Mouse (Mus musculus) Patski (cell line): ENCODE results near the gene Otogl. TPM values are rescaled to one million over a fixed set of nuclear protein-coding genes. Genes with fewer than 3 reads are reported as not detected.
A peak's percentile ranks its signal among the peaks of the same experiment; 100 is the strongest.

Experiments
- ATAC-seq: fragments of 100-300 bp; one replicate; pipeline ENCODE4 v1.8.0; 2021
- CTCF ChIA-PET: fragments of 350-600 bp; sonication (Branson Sonifier 250); formaldehyde crosslinking; loops from one replicate; lab custom pipeline; 2022; ENCODE audit warnings: inconsistent platforms; lab: Charles Lee
- POLR2A ChIA-PET: fragments of 350-600 bp; sonication (Branson Sonifier 250); formaldehyde crosslinking; loops from one replicate; lab custom pipeline; 2022; ENCODE audit warnings: antibody characterized with exemption, inconsistent platforms; lab: Charles Lee
- DNase-seq: peaks from one replicate; pipeline ENCODE4 v3.0.0-alpha.2; 2011; ENCODE audit warnings: low read depth, low spot score
- H3K27me3 ChIP-seq: fragments of 371-371 bp; one replicate; pipeline ENCODE4 v1.5.1; 2021
- CTCF ChIP-seq: fragments of 100-300 bp; IDR thresholded peaks from one replicate; pipeline ENCODE4 v1.5.1; 2021
- in situ Hi-C: fragments of 300-500 bp; cut with MboI; formaldehyde crosslinking; loops from 3 replicates; pipeline ENCODE4 v1.11.1; 2018; ENCODE audit warnings: low pct_unique_long_range_greater_than_20kb, mixed read lengths
- polyA plus RNA-seq: library from polyadenylated mRNA; unstranded; gene quantifications from one replicate; pipeline ENCODE4 v1.2.3, GENCODE M21; 2021

Gene Otogl
- polyA plus RNA-seq, 1 experiment from 2014 or later = under 0.01 TPM

DNA sequence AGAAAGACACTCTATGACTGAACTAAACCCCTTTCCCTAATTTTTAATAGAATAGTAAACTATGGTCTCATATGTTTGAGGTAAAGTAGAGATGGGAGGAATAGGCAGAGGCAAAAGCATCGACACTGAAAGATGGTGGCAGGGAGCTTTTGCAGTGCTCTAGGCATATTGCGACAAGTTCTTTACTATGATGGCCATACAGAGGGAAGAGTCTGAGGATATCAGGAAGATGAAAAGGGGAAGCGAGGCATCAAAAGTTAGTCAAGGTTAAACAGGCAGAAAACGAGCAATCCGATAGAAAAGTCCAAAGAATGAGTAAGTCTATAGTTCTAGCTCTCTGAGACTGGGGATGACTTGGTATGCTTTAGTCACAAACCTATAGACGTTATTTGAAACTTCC is 27.9 kb upstream of the Otogl start:
- no peak for TF ChIP-seq CTCF
- in situ Hi-C loops = no loop called here
- ChIA-PET CTCF (interaction anchor here (1.3 kb wide), 1 partner anchor 81 kb away, joined by 3 read pairs; no protein-coding TSS in a partner anchor), POLR2A (interaction anchor here (0.6 kb wide), 1 partner anchor 543 kb away, joined by 6 read pairs; no protein-coding TSS in a partner anchor)
- no peaks in the 10 kb centered on the region for H3K27me3 ChIP-seq
- no peak for ATAC-seq
- DNase-seq = no peak

DNA sequence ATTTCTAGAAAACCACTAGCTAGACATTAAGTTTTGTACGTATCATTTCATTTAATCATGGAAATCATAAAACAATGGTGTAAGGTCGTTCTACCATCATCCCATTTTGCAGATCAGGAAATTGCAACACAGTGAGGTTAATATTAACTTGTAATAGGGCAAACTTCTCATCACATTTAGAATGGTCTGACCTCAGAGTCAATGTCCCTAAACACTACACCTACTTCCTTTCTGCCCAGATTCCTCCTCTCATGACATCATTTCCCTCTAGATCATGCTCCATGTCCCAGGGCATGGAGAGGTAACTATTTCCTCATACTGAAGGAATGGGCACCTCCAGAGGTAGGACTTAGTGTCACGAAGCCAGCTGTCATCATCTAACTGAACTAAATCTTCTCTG is 22.1 kb upstream of the Otogl start:
- TF ChIP-seq CTCF = no peak
- ChIA-PET POLR2A (interaction anchor here (0.5 kb wide), 1 partner anchor 179 kb away, joined by 3 read pairs; no protein-coding TSS in a partner anchor), CTCF (interaction anchor here (1.3 kb wide), 1 partner anchor 75 kb away, joined by 4 read pairs; no protein-coding TSS in a partner anchor)
- no peak for DNase-seq
- H3K27me3 ChIP-seq = no peaks in the 10 kb centered on the region
- in situ Hi-C loops = loop anchor here (5.0 kb wide), 2 partner anchors 228 to 513 kb away; partner anchors contain the start of gene Ppp1r12a
- peak; percentile 46 for ATAC-seq

DNA sequence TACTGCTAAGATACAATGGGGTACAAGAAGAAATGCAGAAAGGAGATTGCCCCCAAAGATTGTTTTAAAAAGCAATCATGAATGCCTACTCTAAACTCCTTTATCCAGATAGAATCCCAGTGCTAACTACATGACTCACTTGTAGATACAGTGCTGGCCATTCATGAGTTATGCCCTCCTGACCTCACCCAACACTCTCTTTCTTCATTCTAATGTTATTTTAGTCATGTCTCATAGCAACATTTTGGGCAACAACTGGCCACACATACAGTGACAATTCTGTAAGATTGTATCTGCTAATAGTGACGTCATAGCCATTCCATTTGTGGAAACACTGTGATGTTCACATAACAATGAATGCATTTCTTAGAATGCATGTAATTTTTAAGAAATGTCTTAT is 21.6 kb upstream of the Otogl start:
- ChIA-PET CTCF (interaction anchor here (1.0 to 1.7 kb wide), 4 partner anchors 8 to 232 kb away, joined by 3 to 9 read pairs (median 4); no protein-coding TSS in a partner anchor), POLR2A (no interaction called here)
- no peak for DNase-seq
- ATAC-seq = no peak
- TF ChIP-seq CTCF = no peak
- in situ Hi-C loops = loop anchor here (5.0 kb wide), 2 partner anchors 229 to 514 kb away; partner anchors contain the start of gene Ppp1r12a
- H3K27me3 ChIP-seq = no peaks in the 10 kb centered on the region

DNA sequence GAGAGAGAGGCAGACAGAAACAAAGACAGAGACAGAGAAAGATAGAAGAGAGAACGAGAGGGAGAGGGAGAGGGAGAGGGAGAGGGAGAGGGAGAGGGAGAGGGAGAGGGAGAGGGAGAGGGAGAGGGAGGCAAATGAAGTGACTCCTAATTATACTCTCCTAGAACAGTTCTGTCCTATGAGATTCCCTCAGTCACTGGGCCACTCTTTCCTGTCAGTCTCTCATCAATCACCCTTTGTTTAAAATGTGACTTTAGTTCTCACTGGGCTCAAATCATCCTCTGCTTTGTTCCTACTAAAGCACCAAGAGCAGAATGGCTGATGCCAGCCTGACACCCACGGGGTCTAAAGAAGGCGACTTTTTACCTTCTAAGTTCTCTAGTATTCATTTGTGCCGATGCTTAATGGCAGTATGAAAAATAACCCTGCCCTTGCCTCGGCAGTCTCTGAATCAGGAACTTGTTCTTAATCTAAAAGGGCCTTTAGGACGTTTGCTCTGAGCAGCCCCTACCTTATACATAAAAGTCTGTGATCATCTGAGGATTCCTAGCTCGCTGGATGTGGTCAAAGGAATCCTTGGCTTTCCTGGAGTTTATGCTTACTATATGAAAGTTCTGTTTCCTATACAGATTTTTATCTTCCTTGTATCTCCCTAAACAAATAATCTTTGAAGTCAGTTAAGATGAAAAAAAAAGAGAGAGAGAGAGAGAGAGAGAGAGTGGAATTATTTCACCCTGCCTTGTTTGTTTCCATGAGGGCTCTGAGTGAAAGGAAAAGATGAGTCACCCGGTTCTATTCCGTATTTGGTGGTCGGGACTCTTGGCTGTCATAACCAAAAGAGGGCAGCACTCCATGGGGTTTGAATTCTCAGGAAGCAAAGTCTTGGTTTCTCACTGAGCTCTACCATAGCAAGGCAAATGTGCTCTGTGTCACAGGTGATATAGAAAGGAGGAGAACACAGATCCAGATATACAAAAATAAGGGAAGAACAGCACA is 20.2 kb upstream of the Otogl start:
- DNase-seq = peak; percentile 64
- H3K27me3 ChIP-seq = no peaks in the 10 kb centered on the region
- peak; percentile 77 for TF ChIP-seq CTCF
- ATAC-seq = peak; percentile 87
- CTCF ChIA-PET = interaction anchor here (0.6 to 1.7 kb wide), 14 partner anchors 9 to 290 kb away, joined by 3 to 9 read pairs (median 4); no protein-coding TSS in a partner anchor
- POLR2A ChIA-PET = interaction anchor here (0.6 kb wide), 1 partner anchor 219 kb away, joined by 3 read pairs; no protein-coding TSS in a partner anchor
- in situ Hi-C loops = loop anchor here (5.0 kb wide), 2 partner anchors 230 to 515 kb away; partner anchors contain the start of gene Ppp1r12a

DNA sequence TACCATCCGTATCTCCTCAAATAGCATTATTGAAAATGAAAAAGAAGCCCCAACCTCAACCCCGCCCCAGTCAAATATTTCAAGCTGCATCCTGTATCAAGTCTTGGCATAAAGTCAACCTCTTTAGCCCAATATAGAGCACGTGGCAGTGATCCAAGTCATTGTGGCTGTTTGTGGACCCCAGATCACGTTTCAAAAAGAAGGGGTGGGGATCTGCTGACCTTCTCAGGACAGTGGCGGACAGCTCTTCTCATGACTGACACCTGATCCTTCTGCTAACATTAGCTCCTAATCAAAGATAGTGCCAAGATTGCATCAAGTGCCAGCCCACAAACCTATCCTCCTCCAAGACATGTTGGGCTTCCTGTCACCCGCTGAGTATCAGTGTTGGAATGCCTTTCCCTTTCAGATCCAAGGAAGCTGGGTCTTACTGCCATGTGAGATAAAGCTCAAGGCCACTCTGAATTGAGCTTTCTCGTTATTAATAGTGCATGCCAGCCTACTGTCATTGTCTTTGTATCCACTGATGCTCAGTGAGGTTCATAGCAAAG is 18.6 kb upstream of the Otogl start:
- ATAC-seq (no peak), DNase-seq (no peak)
- ChIA-PET POLR2A (no interaction called here), CTCF (interaction anchor here (0.8 to 1.1 kb wide), 2 partner anchors 9 to 130 kb away, joined by 4 read pairs; no protein-coding TSS in a partner anchor)
- in situ Hi-C loops = loop anchor here (5.0 kb wide), 2 partner anchors 232 to 517 kb away; partner anchors contain the start of gene Ppp1r12a
- no peaks in the 10 kb centered on the region for H3K27me3 ChIP-seq
- no peak for TF ChIP-seq CTCF

DNA sequence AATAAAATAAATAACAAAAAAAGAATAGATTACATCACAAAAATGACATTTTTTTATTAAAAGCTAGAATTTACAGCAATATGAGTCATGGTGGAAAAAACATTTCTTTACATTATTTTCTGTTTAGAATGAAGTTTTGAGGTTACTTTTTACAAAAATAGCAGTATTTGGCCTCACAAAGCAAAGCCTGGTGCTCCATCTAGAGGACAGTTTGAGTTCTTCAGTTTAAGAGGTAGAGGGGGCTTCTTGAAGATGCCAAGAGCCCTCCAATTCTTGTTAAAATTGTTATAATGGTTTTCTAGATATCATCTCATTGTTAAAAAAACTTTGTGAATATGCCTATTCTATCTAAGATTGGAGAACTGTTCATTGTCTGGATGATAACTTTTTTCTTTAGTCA is 13.4 kb upstream of the Otogl start:
- POLR2A ChIA-PET = no interaction called here
- in situ Hi-C loops = loop anchor here (5.0 to 10.0 kb wide), 3 partner anchors 123 to 609 kb away; no protein-coding TSS in a partner anchor
- no peaks in the 10 kb centered on the region for H3K27me3 ChIP-seq
- CTCF ChIA-PET = interaction anchor here (0.9 to 1.4 kb wide), 5 partner anchors 21 to 67 kb away, joined by 3 to 8 read pairs (median 4); no protein-coding TSS in a partner anchor
- peak; percentile 55 for TF ChIP-seq CTCF
- DNase-seq (no peak), ATAC-seq (no peak)

DNA sequence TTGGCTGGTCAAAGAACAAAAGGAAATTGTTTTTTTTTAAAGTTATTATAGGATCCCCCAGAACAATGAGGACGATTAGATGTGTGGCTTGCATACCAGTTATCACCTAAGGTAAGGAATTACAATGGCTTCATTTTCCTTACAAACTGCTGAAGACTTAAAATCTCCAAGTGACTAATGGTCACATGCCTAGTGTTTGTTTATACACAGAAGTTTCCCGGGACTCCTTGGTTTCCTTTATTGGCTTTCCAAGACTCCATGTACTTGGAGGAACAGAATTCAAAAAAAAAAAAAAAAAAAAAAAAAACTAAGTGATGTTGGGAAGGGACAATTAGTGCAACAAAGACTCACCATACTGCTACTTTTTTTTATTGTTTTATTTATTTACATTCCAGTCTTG is 11.9 kb upstream of the Otogl start:
- ChIA-PET POLR2A (no interaction called here), CTCF (interaction anchor here (1.0 to 3.7 kb wide), 3 partner anchors 8 to 123 kb away, joined by 4 to 48 read pairs (median 19); no protein-coding TSS in a partner anchor)
- TF ChIP-seq CTCF = no peak
- DNase-seq (no peak), ATAC-seq (no peak)
- no peaks in the 10 kb centered on the region for H3K27me3 ChIP-seq
- in situ Hi-C loops = loop anchor here (10.0 kb wide), 1 partner anchor 611 kb away; no protein-coding TSS in a partner anchor

DNA sequence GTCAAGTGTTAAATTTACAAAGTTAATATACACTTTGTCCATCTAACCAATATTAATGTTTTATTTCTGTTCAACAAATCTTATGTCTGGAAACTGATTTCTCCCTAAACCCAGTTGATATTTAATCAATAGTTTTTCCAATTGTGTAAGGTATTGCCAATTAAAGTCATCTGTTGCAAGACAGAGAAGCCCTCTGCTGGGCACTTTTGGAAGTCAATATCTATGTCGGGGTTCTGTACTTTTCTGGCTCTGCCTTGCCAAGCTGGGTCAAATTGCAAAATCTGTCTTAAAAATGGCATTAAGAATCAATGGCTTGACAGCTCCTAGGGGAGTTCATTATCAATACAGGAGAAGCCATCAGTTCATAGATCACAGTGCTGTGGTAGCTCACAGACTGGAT is 10.8 kb upstream of the Otogl start:
- TF ChIP-seq CTCF = peak; percentile 69
- in situ Hi-C loops = loop anchor here (10.0 kb wide), 1 partner anchor 612 kb away; no protein-coding TSS in a partner anchor
- DNase-seq = no peak
- no peaks in the 10 kb centered on the region for H3K27me3 ChIP-seq
- ChIA-PET POLR2A (no interaction called here), CTCF (interaction anchor here (0.6 to 3.7 kb wide), 8 partner anchors 9 to 514 kb away, joined by 3 to 48 read pairs (median 4); no protein-coding TSS in a partner anchor)
- no peak for ATAC-seq

DNA sequence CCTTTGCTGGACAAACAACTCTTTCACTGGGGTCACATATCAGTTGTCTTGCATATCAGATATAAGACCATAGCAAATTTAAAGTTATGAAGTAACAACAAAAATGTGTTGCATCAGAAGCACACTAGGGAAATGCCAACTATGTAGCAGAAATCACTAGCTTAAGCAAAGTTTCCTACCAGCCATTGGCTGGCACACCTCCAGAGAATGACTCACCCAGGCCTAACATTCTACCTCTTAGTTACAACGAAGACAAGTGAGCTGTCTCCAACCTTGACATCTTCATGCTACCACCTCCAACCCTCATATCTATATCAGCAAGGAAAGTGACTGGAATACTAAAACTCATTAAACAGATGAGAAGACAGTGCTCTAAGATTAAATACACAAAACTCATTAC is 9.6 kb upstream of the Otogl start:
- no peak for TF ChIP-seq CTCF
- ATAC-seq = peak; percentile 76
- DNase-seq = no peak
- in situ Hi-C loops = loop anchor here (10.0 kb wide), 1 partner anchor 613 kb away; no protein-coding TSS in a partner anchor
- CTCF ChIA-PET = interaction anchor here (0.8 to 3.7 kb wide), 11 partner anchors 9 to 514 kb away, joined by 3 to 48 read pairs (median 4); no protein-coding TSS in a partner anchor
- no peaks in the 10 kb centered on the region for H3K27me3 ChIP-seq
- POLR2A ChIA-PET = no interaction called here
